Mouse (Mus musculus) heart, postnatal 25 days (tissue): ENCODE measurements around the gene Kctd11. TPM values are rescaled to one million over a fixed set of nuclear protein-coding genes. Genes with fewer than 3 reads are reported as not detected.

Experiments used
- DNase-seq: peaks from one replicate; pipeline ENCODE4 v3.0.0; 2022; ENCODE audit warnings: low spot score
- intact Hi-C: fragments of 180-260 bp; cut with DNase I; formaldehyde crosslinking; loops from one replicate; pipeline ENCODE4 v1.15.1; 2025
- microRNA-seq: library from miRNA; unstranded; fragments of <30 nt; microRNA quantifications from one replicate; pipeline ENCODE4 v1.2.0, GENCODE M21; 2022
- total RNA-seq, 2 experiments: library from RNA; stranded (reverse); gene quantifications; 2 replicates each; pipeline ENCODE4 v1.2.3; 2021

The Kctd11 gene
- total RNA-seq, 2 experiments from 2014 or later = 2.5 to 3.5 TPM

DNA sequence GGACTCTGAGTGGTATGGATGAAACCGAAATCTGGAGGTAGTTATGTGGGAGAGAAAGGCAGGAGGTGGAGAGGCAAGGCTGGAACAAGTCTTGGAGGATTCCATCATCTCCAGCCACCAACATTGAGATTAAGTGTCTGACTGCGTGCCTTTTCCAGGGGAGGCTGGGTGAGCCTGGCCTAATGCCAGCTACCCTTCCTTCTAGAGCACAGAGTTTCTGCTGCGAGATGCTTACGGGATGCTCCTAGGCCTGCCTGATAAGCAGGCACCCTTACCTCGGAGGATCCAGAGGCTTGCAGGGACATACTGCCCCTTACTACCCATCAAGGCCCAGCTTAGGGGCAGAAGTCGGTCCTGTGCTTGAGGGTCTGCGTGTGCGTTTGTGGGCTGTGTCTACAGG lies 47.7 kb downstream of the Kctd11 start:
- intact Hi-C loops = no loop called here
- no peak for DNase-seq

DNA sequence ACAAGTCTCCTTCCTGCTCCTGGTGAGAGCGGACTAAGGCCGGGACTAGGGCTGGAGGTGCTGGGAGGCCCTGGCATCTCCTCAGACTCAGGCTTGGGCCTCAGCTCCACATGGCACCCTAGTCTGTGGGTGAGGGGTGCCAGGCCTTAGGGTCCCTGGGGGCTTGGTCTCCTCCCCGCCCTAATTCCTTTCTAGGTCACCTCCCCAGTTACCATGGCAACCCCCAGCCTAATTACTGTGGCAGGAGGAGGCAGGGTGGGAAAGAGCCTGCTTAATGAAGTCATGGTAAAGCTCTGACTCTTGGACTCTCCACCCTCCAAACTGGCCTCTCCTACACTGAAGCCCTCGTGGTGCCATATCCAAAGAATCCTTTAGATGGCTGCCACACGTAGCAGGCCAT lies 52.4 kb downstream of the Kctd11 start:
- intact Hi-C loops = no loop called here
- DNase-seq = no peak

Small RNA genes lying within 50 kb of the gene (microRNA-seq; reads per million reads assigned to microRNA genes)
- gene Mir6924 = not detected

Other genes with a start within 250 kb of the Kctd11 start
- 10 to 100 TPM; 81.8 to 84.9 TPM for gene Fxr2, start 248.4 kb downstream of the Kctd11 start, total RNA-seq
- not detected for gene Sox15, start 226.1 kb downstream of the Kctd11 start, total RNA-seq
- gene Mpdu1, start 218.8 kb downstream of the Kctd11 start, total RNA-seq = 10 to 100 TPM; 15.2 to 16.5 TPM
- gene Cd68, start 215.3 kb downstream of the Kctd11 start, total RNA-seq = 1 to 10 TPM; 7.1 to 7.7 TPM
- gene Eif4a1, start 209.0 kb downstream of the Kctd11 start, total RNA-seq = 100 to 1,000 TPM; 201 to 206 TPM
- 10 to 100 TPM; 31.7 to 33.5 TPM for gene Senp3, start 199.3 kb downstream of the Kctd11 start, total RNA-seq
- 1 to 10 TPM; 1.6 to 2.1 TPM for gene Tnfsf13, start 195.6 kb downstream of the Kctd11 start, total RNA-seq
- 10 to 100 TPM; 14.5 to 16.4 TPM for gene Tnfsf12, start 185.6 kb downstream of the Kctd11 start, total RNA-seq
- 1 to 10 TPM; 3.2 to 4.5 TPM for gene Tnfsfm13, start 185.3 kb downstream of the Kctd11 start, total RNA-seq
- gene Polr2a, start 122.8 kb downstream of the Kctd11 start, total RNA-seq = 10 to 100 TPM; 28.6 to 30.4 TPM
- not detected for gene Slc35g3, start 119.4 kb downstream of the Kctd11 start, total RNA-seq
- gene Zbtb4, start 115.5 kb downstream of the Kctd11 start, total RNA-seq = 10 to 100 TPM; 33.3 to 39.6 TPM
- gene Chrnb1, start 85.5 kb downstream of the Kctd11 start, total RNA-seq = 1 to 10 TPM; 4.8 to 5.0 TPM
- 1 to 10 TPM; 2.2 to 2.4 TPM for gene Fgf11, start 79.5 kb downstream of the Kctd11 start, total RNA-seq
- under 1 TPM; 0.26 to 0.45 TPM for gene Tmem102, start 75.8 kb downstream of the Kctd11 start, total RNA-seq
- gene Gm39566, start 66.1 kb downstream of the Kctd11 start, total RNA-seq = not detected
- gene Spem2, start 62.9 kb downstream of the Kctd11 start, total RNA-seq = not detected
- not detected for gene Spem1, start 59.2 kb downstream of the Kctd11 start, total RNA-seq
- gene Nlgn2, start 43.6 kb downstream of the Kctd11 start, total RNA-seq = 1 to 10 TPM; 4.4 to 5.4 TPM
- gene Tmem256, start 42.9 kb downstream of the Kctd11 start, total RNA-seq = 100 to 1,000 TPM; 186 to 199 TPM
- gene Plscr3, start 35.0 kb downstream of the Kctd11 start, total RNA-seq = 10 to 100 TPM; 24.4 to 24.9 TPM
- gene Tnk1, start 22.7 kb downstream of the Kctd11 start, total RNA-seq = under 1 TPM in 1 of 2 experiments, not detected in 1; 0.14 TPM
- gene Tmem95, start 3.4 kb downstream of the Kctd11 start, total RNA-seq = not detected
- gene Acap1, start 14.1 kb upstream of the Kctd11 start, total RNA-seq = 1 to 10 TPM in 1 of 2 experiments, under 1 TPM in 1; 0.88 to 1.1 TPM
- gene 2810408A11Rik, start 19.6 kb upstream of the Kctd11 start, total RNA-seq = under 1 TPM; 0.17 to 0.23 TPM
- 10 to 100 TPM; 44.9 to 46.0 TPM for gene Neurl4, start 19.7 kb upstream of the Kctd11 start, total RNA-seq
- gene Gps2, start 32.5 kb upstream of the Kctd11 start, total RNA-seq = 10 to 100 TPM; 24.1 to 26.7 TPM
- 100 to 1,000 TPM; 427 TPM for gene Eif5a, start 40.6 kb upstream of the Kctd11 start, total RNA-seq
- 10 to 100 TPM; 18.8 to 23.4 TPM for gene Ybx2, start 54.4 kb upstream of the Kctd11 start, total RNA-seq
- 100 to 1,000 TPM; 325 to 365 TPM for gene Slc2a4, start 66.8 kb upstream of the Kctd11 start, total RNA-seq
- not detected for gene Cldn7, start 83.4 kb upstream of the Kctd11 start, total RNA-seq
- 100 to 1,000 TPM; 149 to 180 TPM for gene Ctdnep1, start 99.8 kb upstream of the Kctd11 start, total RNA-seq
- 10 to 100 TPM; 48.3 to 51.5 TPM for gene Elp5, start 101.1 kb upstream of the Kctd11 start, total RNA-seq
- gene Gabarap, start 109.7 kb upstream of the Kctd11 start, total RNA-seq = 100 to 1,000 TPM; 274 to 291 TPM
- gene Phf23, start 114.4 kb upstream of the Kctd11 start, total RNA-seq = 10 to 100 TPM; 22.6 to 25.3 TPM
- gene Dvl2, start 119.2 kb upstream of the Kctd11 start, total RNA-seq = 1 to 10 TPM; 3.9 to 5.2 TPM
- 1,000 to 10,000 TPM; 1,206 to 1,290 TPM for gene Acadvl, start 134.0 kb upstream of the Kctd11 start, total RNA-seq
- gene Dlg4, start 135.5 kb upstream of the Kctd11 start, total RNA-seq = 1 to 10 TPM; 6.6 to 8.1 TPM
- not detected for gene Asgr1, start 172.7 kb upstream of the Kctd11 start, total RNA-seq
- not detected for gene Asgr2, start 211.2 kb upstream of the Kctd11 start, total RNA-seq
- 1 to 10 TPM; 4.3 to 4.4 TPM for gene Mgl2, start 248.9 kb upstream of the Kctd11 start, total RNA-seq